Mouse (Mus musculus) MEL (cell line): Measurements from ENCODE around the gene Prdx1. TPM values are rescaled to one million over a fixed set of nuclear protein-coding genes. Genes with fewer than 3 reads are reported as not detected.

Source experiments
- DNase-seq: peaks from one replicate; pipeline ENCODE4 v3.0.0; 2011; ENCODE audit warnings: low read depth, low spot score
- H3K27ac ChIP-seq: 2 replicates; pipeline ENCODE4 v1.5.1; 2012; ENCODE audit warnings: low read depth, mild to moderate bottlenecking, control low read depth, low read length, moderate library complexity; ENCODE audit not compliant: control insufficient read depth
- H3K27me3 ChIP-seq, 2 experiments: fragments of 150-350 bp in 1 of 2; sonication (generic) in 1 of 2; 2 replicates each; pipeline ENCODE4 v1.6.1; 2012; ENCODE audit warnings: low read length in 2 of 2, mild to moderate bottlenecking in 2 of 2, improper control_type of control experiment in 1 of 2, moderate library complexity in 1 of 2; ENCODE audit not compliant: insufficient read depth in 2 of 2, control insufficient read depth in 1 of 2
- H3K36me3 ChIP-seq, 2 experiments: 2 replicates each; pipeline ENCODE4 v1.6.1; 2012 to 2014; ENCODE audit warnings: low read length in 2 of 2, improper control_type of control experiment in 1 of 2, inconsistent platforms in 1 of 2, mild to moderate bottlenecking in 1 of 2; ENCODE audit not compliant: insufficient read depth in 2 of 2, control insufficient read depth in 1 of 2
- H3K4me1 ChIP-seq, 2 experiments: fragments of 150-350 bp in 1 of 2; sonication (generic) in 1 of 2; 2 replicates each; pipeline ENCODE4 v1.6.1; 2012; ENCODE audit warnings: low read length in 2 of 2, improper control_type of control experiment in 1 of 2, mild to moderate bottlenecking in 1 of 2; ENCODE audit not compliant: insufficient read depth in 2 of 2, control insufficient read depth in 1 of 2
- H3K4me3 ChIP-seq, 2 experiments: fragments of 150-350 bp in 1 of 2; sonication (generic) in 1 of 2; 2 replicates each; pipeline ENCODE4 v1.5.1; 2012; ENCODE audit warnings: low read depth in 2 of 2, low read length in 2 of 2, mild to moderate bottlenecking in 2 of 2, moderate library complexity in 2 of 2, control low read depth in 1 of 2, improper control_type of control experiment in 1 of 2; ENCODE audit not compliant: control insufficient read depth in 1 of 2, insufficient read depth in 1 of 2
- H3K79me2 ChIP-seq: 2 replicates; pipeline ENCODE4 v1.6.1; 2012; ENCODE audit warnings: mild to moderate bottlenecking, low read length, moderate library complexity; ENCODE audit not compliant: control insufficient read depth, poor library complexity, insufficient read depth
- H3K9ac ChIP-seq: 2 replicates; pipeline ENCODE4 v1.6.1; 2012; ENCODE audit warnings: low read depth, mild to moderate bottlenecking, control low read depth, low read length, moderate library complexity; ENCODE audit not compliant: control insufficient read depth, poor library complexity, severe bottlenecking
- H3K9me3 ChIP-seq: fragments of 150-350 bp; sonication (generic); replicated peaks from 2 replicates; pipeline ENCODE4 v1.6.1; 2012; ENCODE audit warnings: mild to moderate bottlenecking, low read length, improper control_type of control experiment, moderate library complexity; ENCODE audit not compliant: insufficient read depth
- BHLHE40 ChIP-seq: IDR thresholded peaks from 2 replicates; pipeline ENCODE4 v1.6.1; 2012; ENCODE audit warnings: low read depth, mild to moderate bottlenecking, inconsistent platforms, low read length, improper control_type of control experiment, borderline replicate concordance
- CHD1 ChIP-seq: IDR thresholded peaks from 2 replicates; pipeline ENCODE4 v1.6.1; 2012; ENCODE audit warnings: low read depth, mild to moderate bottlenecking, inconsistent platforms, low read length, improper control_type of control experiment
- CTCF ChIP-seq, 3 experiments: IDR thresholded peaks in 2 of 3; conservative IDR thresholded peaks in 1 of 3; 2 replicates each; pipeline ENCODE4 v1.5.1; 2011 to 2012; ENCODE audit warnings: low read length in 3 of 3, low read depth in 2 of 3, mild to moderate bottlenecking in 2 of 3, improper control_type of control experiment in 1 of 3, inconsistent platforms in 1 of 3, mixed read lengths in 1 of 3, moderate library complexity in 1 of 3; ENCODE audit not compliant: control insufficient read depth in 1 of 3, insufficient read depth in 1 of 3, poor library complexity in 1 of 3, severe bottlenecking in 1 of 3
- HCFC1 ChIP-seq: IDR thresholded peaks from 2 replicates; pipeline ENCODE4 v1.6.1; 2012; ENCODE audit warnings: low read depth, mild to moderate bottlenecking, inconsistent platforms, low read length, improper control_type of control experiment, moderate library complexity
- MAZ ChIP-seq: IDR thresholded peaks from 2 replicates; pipeline ENCODE4 v1.6.1; 2012; ENCODE audit warnings: low read depth, mild to moderate bottlenecking, inconsistent platforms, low read length, improper control_type of control experiment
- MYB ChIP-seq: IDR thresholded peaks from 2 replicates; pipeline ENCODE4 v1.6.1; 2011; ENCODE audit warnings: mild to moderate bottlenecking, low read depth, low read length, improper control_type of control experiment
- MYC ChIP-seq: IDR thresholded peaks from 2 replicates; pipeline ENCODE4 v1.6.1; 2011; ENCODE audit warnings: low read depth, mild to moderate bottlenecking, low read length, improper control_type of control experiment, moderate library complexity
- NRF1 ChIP-seq: IDR thresholded peaks from 2 replicates; pipeline ENCODE4 v1.6.1; 2014; ENCODE audit warnings: low read depth, mild to moderate bottlenecking, inconsistent platforms, low read length, improper control_type of control experiment, moderate library complexity; ENCODE audit not compliant: poor library complexity, insufficient read depth, severe bottlenecking
- POLR2A ChIP-seq, 2 experiments: IDR thresholded peaks; 2 replicates each; pipeline ENCODE4 v1.6.1; 2011 to 2012; ENCODE audit warnings: low read length in 2 of 2, mild to moderate bottlenecking in 2 of 2, control low read depth in 1 of 2, improper control_type of control experiment in 1 of 2, low read depth in 1 of 2, moderate library complexity in 1 of 2; ENCODE audit not compliant: control insufficient read depth in 1 of 2, insufficient read depth in 1 of 2, poor library complexity in 1 of 2
- SIN3A ChIP-seq: IDR thresholded peaks from 2 replicates; pipeline ENCODE4 v1.6.1; 2012; ENCODE audit warnings: low read length, improper control_type of control experiment, inconsistent platforms
- SMC3 ChIP-seq: IDR thresholded peaks from 2 replicates; pipeline ENCODE4 v1.6.1; 2011; ENCODE audit warnings: low read depth, low read length, improper control_type of control experiment
- TBP ChIP-seq: IDR thresholded peaks from 2 replicates; pipeline ENCODE4 v1.8.0; 2011; ENCODE audit warnings: low read depth, low read length, improper control_type of control experiment
- USF1 ChIP-seq: IDR thresholded peaks from 2 replicates; pipeline ENCODE4 v1.6.1; 2014; ENCODE audit warnings: low read depth, mild to moderate bottlenecking, inconsistent platforms, low read length, improper control_type of control experiment, moderate library complexity
- ZC3H11A ChIP-seq: IDR thresholded peaks from 2 replicates; pipeline ENCODE4 v1.6.1; 2012; ENCODE audit warnings: low read depth, mild to moderate bottlenecking, inconsistent platforms, low read length, improper control_type of control experiment
- ZKSCAN1 ChIP-seq: IDR thresholded peaks from 2 replicates; pipeline ENCODE4 v1.6.1; 2012; ENCODE audit warnings: low read depth, mild to moderate bottlenecking, inconsistent platforms, low read length, improper control_type of control experiment, moderate library complexity
- ZNF384 ChIP-seq: IDR thresholded peaks from 2 replicates; pipeline ENCODE4 v1.6.1; 2012; ENCODE audit warnings: low read depth, mild to moderate bottlenecking, inconsistent platforms, low read length, improper control_type of control experiment
- polyA plus RNA-seq, 2 experiments: library from polyadenylated mRNA; stranded (reverse) in 1 of 2; unstranded in 1 of 2; fragments of >175 nt in 1 of 2; fragments of >200 nt in 1 of 2; gene quantifications; 2 replicates each; pipeline versions ENCODE4 v1.2.1 to v1.2.4; 2012; ENCODE audit warnings: low replicate concordance in 2 of 2, low read depth in 1 of 2; ENCODE audit not compliant: insufficient read length in 2 of 2, insufficient read depth in 1 of 2, missing spikeins in 1 of 2
- total RNA-seq: library from RNA; depleted of rRNA; stranded (reverse); fragments of 300-350 nt; gene quantifications from 2 replicates; pipeline ENCODE4 v1.2.3, GENCODE M21; 2012

Prdx1 gene
- total and polyA plus RNA-seq, 3 experiments = 223 to 416 TPM; not detected in 1

- H3K36me3 ChIP-seq = no peaks in the 10 kb centered on the region
- TF ChIP-seq ZNF384 = peak; percentile 77
- peak in 1 of 3 experiments; percentile 43; a peak in 2 of 6 replicates for TF ChIP-seq CTCF (IDR thresholded peaks at IDR 0.05 in 2 of 3, conservative IDR thresholded peaks at IDR 0.05 in 1 of 3; ENCODE audit: control insufficient read depth in 1 of 3, insufficient read depth in 1 of 3, low read depth in 2 of 3, low read length in 3 of 3, poor library complexity in 1 of 3, severe bottlenecking in 1 of 3)
- TF ChIP-seq MYC = 0 out of 2 replicates have a peak, but pooled peaks have one; percentile 44
- TF ChIP-seq ZC3H11A = no peak
- H3K27ac ChIP-seq = no peak overlapping the region
- no peaks in the 10 kb centered on the region for H3K79me2 ChIP-seq
- H3K4me3 ChIP-seq = no peak overlapping the region
- H3K4me1 ChIP-seq = no peaks in the 10 kb centered on the region
- no peaks in the 10 kb centered on the region for H3K9me3 ChIP-seq
- no peak for DNase-seq
- no peaks in the 10 kb centered on the region for H3K27me3 ChIP-seq
- no peak overlapping the region for H3K9ac ChIP-seq
These were observed 23.3 kb upstream of the Prdx1 start for GRCm38 (mm10) chr4:116661998-116662397.

- Histone ChIP-seq H3K79me2 (no peaks in the 10 kb centered on the region), H3K4me1 (peaks cover 0 to 7% of the 10 kb centered on the region in 2 experiments; a peak in 2 of 4 replicates), H3K36me3 (no peaks in the 10 kb centered on the region; a peak in 1 of 4 replicates), H3K9me3 (no peaks in the 10 kb centered on the region), H3K4me3 (no peak overlapping the region)
- TF ChIP-seq MAZ (no peak), MYB (no peak), SIN3A (no peak), TBP (no peak), ZKSCAN1 (no peak), ZNF384 (no peak), CHD1 (no peak), POLR2A (IDR thresholded peaks at IDR 0.05; ENCODE audit: control insufficient read depth in 1 of 2, insufficient read depth in 1 of 2, low read depth in 1 of 2, low read length in 2 of 2, poor library complexity in 1 of 2) (no peak), USF1 (no peak), ZC3H11A (no peak), SMC3 (no peak), NRF1 (no peak), BHLHE40 (no peak), HCFC1 (no peak)
- TF ChIP-seq, all 39 proteins: peak for 0
- H3K27me3 ChIP-seq = no peaks in the 10 kb centered on the region; a peak in 1 of 4 replicates
- no peak for DNase-seq
- H3K9ac ChIP-seq = no peak overlapping the region
- no peak overlapping the region for H3K27ac ChIP-seq
These were observed 18.7 kb upstream of the Prdx1 start for GRCm38 (mm10) chr4:116666625-116667024.
